Mouse (Mus musculus): ENCODE measurements around the gene Runx2.

- TF ChIP-seq CTCF (IDR thresholded peaks at IDR 0.05; ENCODE audit: low read depth, low read length) = no peak
- no peak for TF ChIP-seq POLR2A (IDR thresholded peaks at IDR 0.05; ENCODE audit: borderline replicate concordance, low read depth, low read length)
Observed at GRCm38 (mm10) chr17:44842184-44842583, 27.6 kb upstream of the Runx2 start.

All from bone marrow macrophage, adult 2 months (primary cell).